Mouse (Mus musculus) gastrocnemius, postnatal 25 days (tissue): Measurements from ENCODE around the gene Rab11fip4. TPM values are rescaled to one million over a fixed set of nuclear protein-coding genes. Genes with fewer than 3 reads are reported as not detected.

Experiments used
- DNase-seq: peaks from one replicate; pipeline ENCODE4 v3.0.0; 2022
- microRNA-seq, 2 experiments: library from miRNA; unstranded; fragments of <30 nt; microRNA quantifications; one replicate each; pipeline ENCODE4 v1.2.0; 2021; ENCODE audit warnings: borderline replicate concordance in 2 of 2
- total RNA-seq, 2 experiments: library from RNA; stranded (reverse); gene quantifications; 1 replicate in 1 of 2; 2 replicates in 1 of 2; pipeline ENCODE4 v1.2.3; 2021

The Rab11fip4 gene
- total RNA-seq, 2 experiments from 2014 or later = 0.99 to 1.8 TPM

DNA sequence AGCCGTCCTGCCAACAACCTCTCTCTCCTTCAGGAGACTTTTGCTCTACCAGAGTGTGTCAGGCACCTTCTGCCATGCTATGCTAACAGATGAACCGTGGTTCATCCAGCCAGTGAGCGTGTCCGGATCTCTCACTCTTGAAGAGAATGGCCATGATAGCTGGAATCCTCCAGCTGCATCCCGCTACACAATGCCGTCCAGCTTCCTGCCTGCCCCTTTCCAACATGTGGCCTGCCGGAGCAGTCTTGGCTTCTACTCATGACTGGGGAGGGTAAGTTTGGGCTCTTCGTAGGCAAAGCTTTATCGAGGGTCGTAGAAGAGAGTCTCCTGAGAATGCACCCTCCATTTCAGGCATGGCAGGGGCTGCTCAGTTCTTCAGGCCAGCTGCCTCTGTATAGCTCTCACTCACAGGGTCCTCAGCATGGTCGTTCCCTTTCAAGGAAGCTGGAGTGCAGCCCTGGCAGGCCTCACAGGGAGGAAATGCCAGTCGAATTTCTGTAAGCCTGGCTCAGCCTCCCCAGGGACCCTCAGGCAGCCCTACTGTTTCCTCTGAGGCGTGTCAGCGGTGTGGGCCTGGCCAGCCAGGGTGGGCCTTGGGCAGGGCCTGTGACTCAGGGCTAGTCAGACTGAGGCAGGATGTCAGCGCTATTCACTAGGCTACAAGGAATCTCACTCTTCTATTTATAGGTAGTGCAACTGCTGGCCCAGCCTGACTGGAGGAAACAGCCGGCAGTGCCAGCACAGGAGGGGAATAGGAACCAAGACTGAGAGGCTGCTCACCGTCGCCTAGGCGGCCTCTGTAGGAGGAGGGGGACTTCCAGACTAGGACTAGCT, 147.9 kb downstream of the Rab11fip4 start:
- peak; percentile 72 for DNase-seq

- DNase-seq = no peak
Observed at GRCm38 (mm10) chr11:79740740-79741512, 149.9 kb downstream of the Rab11fip4 start.

GRCm38 (mm10) chr11:79746552-79747102, 155.6 kb downstream of the Rab11fip4 start:
- no peak for DNase-seq

Small RNA genes lying within 50 kb of the gene (microRNA-seq; reads per million reads assigned to microRNA genes)
- 101 to 126 reads per million in 2 experiments for gene Mir193a
- 3.7 reads per million in 2 experiments for gene Mir365-2

Other genes with a start within 250 kb of the Rab11fip4 start
- gene Omg, start 87.1 kb upstream of the Rab11fip4 start, total RNA-seq = not detected
- gene Evi2b, start 67.5 kb upstream of the Rab11fip4 start, total RNA-seq = under 1 TPM; 0.21 to 0.31 TPM
- gene Evi2, start 60.6 kb upstream of the Rab11fip4 start, total RNA-seq = under 1 TPM in 1 of 2 experiments, not detected in 1; 0.13 TPM
- 1 to 10 TPM; 3.0 to 3.8 TPM for gene Evi2a, start 60.6 kb upstream of the Rab11fip4 start, total RNA-seq